Comparison of ENCODE assay signal across 31 mouse cellular contexts in the genomic region with DNA sequence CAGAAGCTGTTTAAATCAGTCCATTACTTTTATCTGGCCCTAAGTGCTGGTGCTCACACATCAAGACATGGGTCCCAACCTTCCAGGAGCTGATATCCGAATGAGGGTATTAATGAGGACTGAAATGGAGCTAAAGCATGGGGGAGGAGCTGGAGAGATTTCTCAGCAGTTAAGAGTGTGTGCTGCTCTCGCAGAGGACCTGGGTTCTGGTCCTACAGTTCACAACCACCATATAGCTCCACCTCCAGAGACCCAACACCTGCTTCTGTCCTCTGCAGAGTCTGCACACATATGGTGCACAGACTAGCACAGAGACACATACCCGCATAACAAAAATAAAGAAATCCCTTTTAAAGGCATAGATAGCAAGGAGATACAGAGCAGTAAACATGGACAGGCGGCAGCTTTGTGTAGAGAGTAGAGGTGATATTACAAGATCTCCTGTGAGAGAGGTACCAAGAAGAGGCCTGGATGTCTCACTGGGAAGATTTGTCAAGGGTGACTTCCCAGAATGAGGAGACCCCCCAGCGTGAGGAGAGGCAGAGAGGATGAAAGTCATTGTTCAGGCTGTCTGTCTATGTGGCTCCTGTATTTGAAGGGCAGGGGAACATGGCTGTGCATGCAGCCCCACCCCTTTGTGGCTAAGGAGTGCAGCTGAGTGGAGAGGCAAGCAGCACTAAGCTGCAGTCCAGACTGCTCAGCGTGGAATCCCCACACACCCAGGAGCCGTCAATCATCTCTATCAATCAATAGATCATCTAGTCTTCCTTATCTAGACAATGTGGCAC.
DNase-seq lines count a peak whose midpoint lies in the region; ATAC-seq and TF ChIP-seq lines count a peak whose summit lies in the region.
"Had no signal": no experiment of that assay in that cellular context is flagged by ENCODE, and none has a peak within 500 bp of the region (broad histone marks: within the 10 kb centered on the region; RNA-seq: fewer than 3 reads in every experiment).

No protein-coding gene starts in this region.

- no peak overlapping the region for H3K27ac ChIP-seq in forebrain, embryonic 10.5 days
- no peak overlapping the region for H3K27ac ChIP-seq in forebrain, embryonic 11.5 days (ENCODE audit: low read depth, low read length)
- no peak overlapping the region for H3K27ac ChIP-seq in hindbrain, embryonic 12.5 days
- no peak overlapping the region for H3K27ac ChIP-seq in hindbrain, postnatal 0 days
- H3K27ac ChIP-seq in midbrain, embryonic 13.5 days: no peak overlapping the region
- no peak overlapping the region for H3K27ac ChIP-seq in midbrain, embryonic 15.5 days
- no peak overlapping the region for H3K27ac ChIP-seq in stomach, postnatal 0 days (replicated peaks)
- H3K27ac ChIP-seq: embryonic facial prominence, embryonic 12.5 days; intestine, embryonic 15.5 days; layer of hippocampus, adult 2 months; left cerebral cortex, adult 2 months; limb, embryonic 15.5 days; liver, embryonic 15.5 days; neural tube, embryonic 12.5 days had no signal

- no peak for ATAC-seq in forebrain, embryonic 11.5 days (replicated peaks; ENCODE audit: low FRiP score)
- ATAC-seq in hindbrain, embryonic 12.5 days (ENCODE audit: low FRiP score): peak; percentile 54; the same call in 1 of the 2 replicates
- no peak for ATAC-seq in hindbrain, postnatal 0 days
- ATAC-seq in midbrain, embryonic 13.5 days: peak; percentile 60
- no peak for ATAC-seq in midbrain, embryonic 15.5 days (replicated peaks)
- ATAC-seq in stomach, postnatal 0 days (ENCODE audit: low FRiP score, low TSS enrichment): no peak
- ATAC-seq: activated CD4-positive, CD25-positive, alpha-beta regulatory T cell, adult 4 months; hindbrain, embryonic 16.5 days; intestine, embryonic 15.5 days; midbrain, embryonic 16.5 days had no signal

- no peaks in the 10 kb centered on the region for H3K9me3 ChIP-seq in forebrain, embryonic 10.5 days
- no peaks in the 10 kb centered on the region for H3K9me3 ChIP-seq in forebrain, embryonic 11.5 days (ENCODE audit: control insufficient read depth, low read length)
- H3K9me3 ChIP-seq in hindbrain, embryonic 12.5 days (replicated peaks): no peaks in the 10 kb centered on the region
- no peaks in the 10 kb centered on the region for H3K9me3 ChIP-seq in hindbrain, postnatal 0 days (ENCODE audit: low read length)
- no peaks in the 10 kb centered on the region for H3K9me3 ChIP-seq in midbrain, embryonic 13.5 days
- H3K9me3 ChIP-seq in midbrain, embryonic 15.5 days: no peaks in the 10 kb centered on the region
- H3K9me3 ChIP-seq in stomach, postnatal 0 days (ENCODE audit: control insufficient read depth, low read length): no peaks in the 10 kb centered on the region
- H3K9me3 ChIP-seq: embryonic facial prominence, embryonic 12.5 days; intestine, embryonic 15.5 days; limb, embryonic 15.5 days; liver, embryonic 15.5 days; neural tube, embryonic 12.5 days had no signal

- H3K4me3 ChIP-seq in forebrain, embryonic 10.5 days: no peak overlapping the region
- no peak overlapping the region for H3K4me3 ChIP-seq in forebrain, embryonic 11.5 days (ENCODE audit: low read depth, low read length)
- H3K4me3 ChIP-seq in hindbrain, embryonic 12.5 days: no peak overlapping the region
- no peak overlapping the region for H3K4me3 ChIP-seq in hindbrain, postnatal 0 days (ENCODE audit: low read length)
- no peak overlapping the region for H3K4me3 ChIP-seq in midbrain, embryonic 13.5 days (replicated peaks)
- no peak overlapping the region for H3K4me3 ChIP-seq in midbrain, embryonic 15.5 days
- H3K4me3 ChIP-seq in stomach, postnatal 0 days (ENCODE audit: low read depth, low read length): no peak overlapping the region
- H3K4me3 ChIP-seq: embryonic facial prominence, embryonic 12.5 days; intestine, embryonic 15.5 days; layer of hippocampus, adult 2 months; left cerebral cortex, adult 2 months; limb, embryonic 15.5 days; liver, embryonic 15.5 days; myocyte; neural tube, embryonic 12.5 days had no signal

- DNase-seq in forebrain, embryonic 10.5 days (ENCODE audit: extremely low spot score, low spot score): peak; percentile 7
- no peak for DNase-seq in forebrain, embryonic 11.5 days (ENCODE audit: low spot score)
- no peak for DNase-seq in hindbrain, postnatal 0 days (ENCODE audit: low spot score)
- DNase-seq in stomach, postnatal 0 days (ENCODE audit: low spot score): peak; percentile 8
- no peak for DNase-seq in embryo, embryonic 9.5 days (ENCODE audit: extremely low spot score)
- DNase-seq: adrenal gland, adult 2 months; adrenal gland, postnatal 36 days; cerebellum, adult 18-20 months; cerebellum, postnatal 25 days; gastrocnemius, postnatal 10 days; heart, postnatal 4 days; kidney, adult 2 months; kidney, postnatal 36 days; lung, embryonic 14.5 days; right cerebral cortex, adult 18-20 months; thymus, postnatal 14 days had no signal

- no peaks in the 10 kb centered on the region for H3K36me3 ChIP-seq in forebrain, embryonic 10.5 days (replicated peaks)
- no peaks in the 10 kb centered on the region for H3K36me3 ChIP-seq in forebrain, embryonic 11.5 days (ENCODE audit: control insufficient read depth, insufficient read depth, low read length)
- no peaks in the 10 kb centered on the region for H3K36me3 ChIP-seq in hindbrain, embryonic 12.5 days
- no peaks in the 10 kb centered on the region for H3K36me3 ChIP-seq in hindbrain, postnatal 0 days (ENCODE audit: insufficient read depth, low read length)
- no peaks in the 10 kb centered on the region for H3K36me3 ChIP-seq in midbrain, embryonic 13.5 days
- no peaks in the 10 kb centered on the region for H3K36me3 ChIP-seq in midbrain, embryonic 15.5 days (replicated peaks)
- no peaks in the 10 kb centered on the region for H3K36me3 ChIP-seq in stomach, postnatal 0 days (ENCODE audit: control insufficient read depth, insufficient read depth, low read length)
- H3K36me3 ChIP-seq: embryonic facial prominence, embryonic 12.5 days; intestine, embryonic 15.5 days; limb, embryonic 15.5 days; liver, embryonic 15.5 days; neural tube, embryonic 12.5 days had no signal

- no peak for TF ChIP-seq CTCF in hindbrain, postnatal 0 days (IDR thresholded peaks at IDR 0.05; ENCODE audit: low read depth)
- TF ChIP-seq CTCF in stomach, postnatal 0 days (IDR thresholded peaks at IDR 0.05; ENCODE audit: low read depth): no peak

- H3K4me2 ChIP-seq in forebrain, embryonic 11.5 days (ENCODE audit: low read depth, low read length, severe bottlenecking): no peak overlapping the region
- H3K4me2 ChIP-seq in hindbrain, embryonic 12.5 days (replicated peaks): no peak overlapping the region
- no peak overlapping the region for H3K4me2 ChIP-seq in hindbrain, postnatal 0 days (ENCODE audit: low read depth, low read length)
- no peak overlapping the region for H3K4me2 ChIP-seq in midbrain, embryonic 13.5 days (replicated peaks)
- H3K4me2 ChIP-seq in midbrain, embryonic 15.5 days: no peak overlapping the region
- H3K4me2 ChIP-seq in stomach, postnatal 0 days (replicated peaks; ENCODE audit: low read depth): no peak overlapping the region
- H3K4me2 ChIP-seq: embryonic facial prominence, embryonic 12.5 days; heart, embryonic 11.5 days; intestine, embryonic 15.5 days; limb, embryonic 15.5 days; liver, embryonic 15.5 days; lung, embryonic 14.5 days; neural tube, embryonic 12.5 days had no signal

- 75% methylated on average over 7 of the region's 7 CpGs for WGBS in forebrain, embryonic 10.5 days
- 68% methylated on average over 7 of the region's 7 CpGs for whole genome bisulfite sequencing in forebrain, embryonic 11.5 days
- 62% methylated on average over 7 of the region's 7 CpGs for WGBS in hindbrain, embryonic 12.5 days
- WGBS in hindbrain, postnatal 0 days: 56% methylated on average over 7 of the region's 7 CpGs
- 55% methylated on average over 7 of the region's 7 CpGs for WGBS in midbrain, embryonic 13.5 days
- 63% methylated on average over 7 of the region's 7 CpGs for WGBS in midbrain, embryonic 15.5 days
- WGBS in stomach, postnatal 0 days: 57% methylated on average over 7 of the region's 7 CpGs

- TF ChIP-seq EP300 in stomach, postnatal 0 days (optimal IDR thresholded peaks at IDR 0.05): no peak

- H3K4me1 ChIP-seq in forebrain, embryonic 10.5 days: peaks cover 7% of the 10 kb centered on the region
- H3K4me1 ChIP-seq in forebrain, embryonic 11.5 days (replicated peaks; ENCODE audit: control insufficient read depth, insufficient read depth, low read length): no peaks in the 10 kb centered on the region
- no peaks in the 10 kb centered on the region for H3K4me1 ChIP-seq in hindbrain, embryonic 12.5 days
- no peaks in the 10 kb centered on the region for H3K4me1 ChIP-seq in hindbrain, postnatal 0 days (ENCODE audit: insufficient read depth, low read length)
- peaks cover 6% of the 10 kb centered on the region; the same call in 1 of the 2 replicates for H3K4me1 ChIP-seq in midbrain, embryonic 13.5 days (replicated peaks)
- no peaks in the 10 kb centered on the region for H3K4me1 ChIP-seq in midbrain, embryonic 15.5 days
- H3K4me1 ChIP-seq in stomach, postnatal 0 days (replicated peaks; ENCODE audit: control insufficient read depth, insufficient read depth): no peaks in the 10 kb centered on the region
- H3K4me1 ChIP-seq: embryonic facial prominence, embryonic 12.5 days; intestine, embryonic 15.5 days; liver, embryonic 15.5 days; neural tube, embryonic 12.5 days had no signal

- no peaks in the 10 kb centered on the region for H3K27me3 ChIP-seq in forebrain, embryonic 10.5 days (ENCODE audit: poor library complexity, severe bottlenecking)
- H3K27me3 ChIP-seq in forebrain, embryonic 11.5 days (ENCODE audit: control insufficient read depth, insufficient read depth, low read length): no peaks in the 10 kb centered on the region
- no peaks in the 10 kb centered on the region for H3K27me3 ChIP-seq in hindbrain, embryonic 12.5 days
- no peaks in the 10 kb centered on the region for H3K27me3 ChIP-seq in hindbrain, postnatal 0 days (ENCODE audit: insufficient read depth, low read length)
- H3K27me3 ChIP-seq in midbrain, embryonic 13.5 days: no peaks in the 10 kb centered on the region
- H3K27me3 ChIP-seq in midbrain, embryonic 15.5 days (replicated peaks): no peaks in the 10 kb centered on the region
- H3K27me3 ChIP-seq in stomach, postnatal 0 days (ENCODE audit: control insufficient read depth, insufficient read depth, low read length): no peaks in the 10 kb centered on the region
- H3K27me3 ChIP-seq: embryonic facial prominence, embryonic 12.5 days; intestine, embryonic 15.5 days; limb, embryonic 15.5 days; liver, embryonic 15.5 days; neural tube, embryonic 12.5 days had no signal

- no peak overlapping the region for H3K9ac ChIP-seq in forebrain, embryonic 11.5 days (ENCODE audit: low read length)
- H3K9ac ChIP-seq in hindbrain, embryonic 12.5 days: no peak overlapping the region
- no peak overlapping the region for H3K9ac ChIP-seq in hindbrain, postnatal 0 days (replicated peaks; ENCODE audit: low read length)
- no peak overlapping the region for H3K9ac ChIP-seq in midbrain, embryonic 13.5 days (replicated peaks)
- H3K9ac ChIP-seq in midbrain, embryonic 15.5 days: no peak overlapping the region
- no peak overlapping the region for H3K9ac ChIP-seq in stomach, postnatal 0 days (ENCODE audit: low read length)
- H3K9ac ChIP-seq: embryonic facial prominence, embryonic 12.5 days; intestine, embryonic 15.5 days; limb, embryonic 15.5 days; liver, embryonic 15.5 days; lung, embryonic 14.5 days; neural tube, embryonic 12.5 days had no signal

Comparison
In these comparisons a context has a peak if more than half of its experiments do, and no peak if none do; other contexts are left out.
1. DNase-seq: peak in forebrain, embryonic 10.5 days (single experiment) and stomach, postnatal 0 days (single experiment); none in forebrain, embryonic 11.5 days (single experiment), hindbrain, postnatal 0 days (single experiment) and embryo, embryonic 9.5 days (single experiment).
2. ATAC-seq: peak in hindbrain, embryonic 12.5 days (single experiment) and midbrain, embryonic 13.5 days (single experiment); none in forebrain, embryonic 11.5 days (single experiment), hindbrain, postnatal 0 days (single experiment), midbrain, embryonic 15.5 days (single experiment) and stomach, postnatal 0 days (single experiment).